Mouse (Mus musculus): ENCODE measurements around the gene Ngrn. TPM values are rescaled to one million over a fixed set of nuclear protein-coding genes. Genes with fewer than 3 reads are reported as not detected.

Ngrn gene
- total and polyA plus RNA-seq, 2 experiments: 16.8 to 29.7 TPM

- Histone ChIP-seq H3K27ac (replicated peaks; ENCODE audit: insufficient read depth, low read depth, low read length) (no peak overlapping the region), H3K4me1 (ENCODE audit: control insufficient read depth, insufficient read depth, low read length) (no peaks in the 10 kb centered on the region), H3K79me2 (ENCODE audit: control insufficient read depth, insufficient read depth, low read length) (no peaks in the 10 kb centered on the region; the same call in 1 of the 2 replicates), H3K27me3 (ENCODE audit: control insufficient read depth, insufficient read depth, low read length) (no peaks in the 10 kb centered on the region), H3K9ac (ENCODE audit: low read depth, low read length) (no peak overlapping the region), H3K4me3 (ENCODE audit: insufficient read depth, low read depth, low read length) (no peak overlapping the region), H3K36me3 (ENCODE audit: control insufficient read depth, insufficient read depth, low read length) (no peaks in the 10 kb centered on the region)
- TF ChIP-seq POLR2A (IDR thresholded peaks at IDR 0.05; ENCODE audit: extremely low read depth, insufficient read depth, low read length) (no peak), CTCF (IDR thresholded peaks at IDR 0.05; ENCODE audit: low read depth, low read length) (no peak)
- 87% methylated on average over 3 of the region's 3 CpGs for WGBS
- no peak for DNase-seq (ENCODE audit: extremely low read depth, low read depth, low spot score)
Measured at GRCm38 (mm10) chr7:80297041-80297440, 36.0 kb downstream of the Ngrn start.

DNA sequence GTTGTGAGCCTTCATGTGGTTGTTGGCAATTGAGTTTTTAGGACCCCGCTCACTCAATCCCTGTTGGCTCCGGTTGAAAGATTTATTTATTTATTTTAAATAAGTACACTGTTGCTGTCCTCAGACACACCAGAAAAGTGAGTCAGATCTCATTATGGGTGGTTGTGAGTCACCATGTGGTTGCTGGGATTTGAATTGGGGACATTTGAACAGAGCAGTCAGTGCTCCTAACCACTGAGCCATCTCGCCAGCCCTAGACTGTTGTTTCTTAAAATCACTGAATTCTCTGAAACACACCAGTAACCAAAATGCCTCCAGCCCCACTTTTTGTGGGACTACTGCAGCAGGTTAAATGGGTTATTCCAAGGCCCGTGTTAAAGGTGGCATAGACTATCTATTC, 37.7 kb downstream of the Ngrn start:
- H3K79me2 ChIP-seq (ENCODE audit: control insufficient read depth, insufficient read depth, low read length): no peaks in the 10 kb centered on the region; the same call in 1 of the 2 replicates
- no peak overlapping the region for H3K9ac ChIP-seq (ENCODE audit: low read depth, low read length)
- no peak overlapping the region for H3K27ac ChIP-seq (replicated peaks; ENCODE audit: insufficient read depth, low read depth, low read length)
- TF ChIP-seq POLR2A (IDR thresholded peaks at IDR 0.05; ENCODE audit: extremely low read depth, insufficient read depth, low read length): no peak
- TF ChIP-seq CTCF (IDR thresholded peaks at IDR 0.05; ENCODE audit: low read depth, low read length): no peak
- WGBS: 98% methylated on average over 4 of the region's 4 CpGs
- H3K27me3 ChIP-seq (ENCODE audit: control insufficient read depth, insufficient read depth, low read length): no peaks in the 10 kb centered on the region
- no peak for DNase-seq (ENCODE audit: extremely low read depth, low read depth, low spot score)
- no peaks in the 10 kb centered on the region for H3K4me1 ChIP-seq (ENCODE audit: control insufficient read depth, insufficient read depth, low read length)
- H3K4me3 ChIP-seq (ENCODE audit: insufficient read depth, low read depth, low read length): no peak overlapping the region
- no peaks in the 10 kb centered on the region for H3K36me3 ChIP-seq (ENCODE audit: control insufficient read depth, insufficient read depth, low read length)

- DNase-seq (ENCODE audit: extremely low read depth, low read depth, low spot score): peak; percentile 7
- Histone ChIP-seq H3K4me1 (ENCODE audit: control insufficient read depth, insufficient read depth, low read length) (no peaks in the 10 kb centered on the region), H3K79me2 (ENCODE audit: control insufficient read depth, insufficient read depth, low read length) (no peaks in the 10 kb centered on the region; the same call in 1 of the 2 replicates), H3K4me3 (ENCODE audit: insufficient read depth, low read depth, low read length) (no peak overlapping the region), H3K36me3 (ENCODE audit: control insufficient read depth, insufficient read depth, low read length) (no peaks in the 10 kb centered on the region), H3K27me3 (ENCODE audit: control insufficient read depth, insufficient read depth, low read length) (no peaks in the 10 kb centered on the region), H3K9ac (ENCODE audit: low read depth, low read length) (no peak overlapping the region), H3K27ac (replicated peaks; ENCODE audit: insufficient read depth, low read depth, low read length) (no peak overlapping the region)
- 19% methylated on average over 3 of the region's 3 CpGs for WGBS
- TF ChIP-seq CTCF (IDR thresholded peaks at IDR 0.05; ENCODE audit: low read depth, low read length) (no peak), POLR2A (IDR thresholded peaks at IDR 0.05; ENCODE audit: extremely low read depth, insufficient read depth, low read length) (no peak)
Measured at GRCm38 (mm10) chr7:80299568-80299967, 38.6 kb downstream of the Ngrn start.

DNA sequence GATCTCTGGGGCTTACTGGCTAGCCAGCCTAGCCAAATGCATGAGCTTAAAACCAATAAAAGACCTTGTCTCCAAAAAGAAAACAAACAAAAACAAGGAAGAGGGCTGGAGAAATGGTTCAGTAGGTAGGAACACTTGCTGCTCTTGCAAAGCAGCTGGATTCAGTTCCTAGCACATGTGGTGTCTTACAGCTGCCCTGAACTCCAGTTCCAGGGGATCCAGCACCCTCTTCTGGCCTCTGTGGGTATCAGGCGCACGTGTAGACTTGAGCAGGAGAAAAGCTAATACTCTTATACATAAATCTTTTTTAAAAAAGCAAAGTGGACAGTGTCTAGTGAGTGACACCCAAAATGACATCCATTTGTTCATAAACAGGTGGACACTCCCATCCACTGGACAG, 40.5 kb downstream of the Ngrn start:
- no peak for DNase-seq (ENCODE audit: extremely low read depth, low read depth, low spot score)
- no peak for TF ChIP-seq CTCF (IDR thresholded peaks at IDR 0.05; ENCODE audit: low read depth, low read length)
- no peak for TF ChIP-seq POLR2A (IDR thresholded peaks at IDR 0.05; ENCODE audit: extremely low read depth, insufficient read depth, low read length)
- Histone ChIP-seq H3K27me3 (ENCODE audit: control insufficient read depth, insufficient read depth, low read length) (no peaks in the 10 kb centered on the region), H3K4me1 (ENCODE audit: control insufficient read depth, insufficient read depth, low read length) (no peaks in the 10 kb centered on the region), H3K9ac (ENCODE audit: low read depth, low read length) (no peak overlapping the region), H3K27ac (replicated peaks; ENCODE audit: insufficient read depth, low read depth, low read length) (no peak overlapping the region), H3K4me3 (ENCODE audit: insufficient read depth, low read depth, low read length) (no peak overlapping the region), H3K79me2 (ENCODE audit: control insufficient read depth, insufficient read depth, low read length) (no peaks in the 10 kb centered on the region; the same call in 1 of the 2 replicates), H3K36me3 (ENCODE audit: control insufficient read depth, insufficient read depth, low read length) (no peaks in the 10 kb centered on the region)
- WGBS: 94% methylated on average over 2 of the region's 2 CpGs

DNA sequence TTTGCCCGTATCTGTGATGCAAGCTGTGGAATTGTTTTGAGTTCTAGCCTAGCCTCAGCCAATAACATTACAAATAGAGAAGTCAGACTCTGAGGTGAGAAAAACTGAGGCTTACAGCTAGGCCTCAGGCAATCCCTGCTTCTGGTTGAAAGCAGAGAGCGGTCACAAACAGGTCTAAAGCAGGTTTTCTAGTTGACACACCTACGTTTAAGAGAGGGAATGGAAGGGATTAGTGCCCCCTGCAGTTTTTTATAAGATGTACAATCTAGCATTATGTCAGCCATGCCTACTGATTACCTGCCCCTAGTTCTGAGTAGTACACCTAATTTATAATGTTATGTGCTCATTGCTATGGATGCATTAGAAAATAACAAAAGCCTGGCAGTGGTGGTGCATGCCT, 46.8 kb downstream of the Ngrn start:
- Histone ChIP-seq H3K27me3 (ENCODE audit: control insufficient read depth, insufficient read depth, low read length) (no peaks in the 10 kb centered on the region), H3K4me1 (ENCODE audit: control insufficient read depth, insufficient read depth, low read length) (no peaks in the 10 kb centered on the region), H3K9ac (ENCODE audit: low read depth, low read length) (no peak overlapping the region), H3K79me2 (ENCODE audit: control insufficient read depth, insufficient read depth, low read length) (no peaks in the 10 kb centered on the region; the same call in 1 of the 2 replicates), H3K4me3 (ENCODE audit: insufficient read depth, low read depth, low read length) (no peak overlapping the region), H3K36me3 (ENCODE audit: control insufficient read depth, insufficient read depth, low read length) (no peaks in the 10 kb centered on the region), H3K27ac (replicated peaks; ENCODE audit: insufficient read depth, low read depth, low read length) (no peak overlapping the region)
- TF ChIP-seq POLR2A (IDR thresholded peaks at IDR 0.05; ENCODE audit: extremely low read depth, insufficient read depth, low read length): no peak
- no peak for TF ChIP-seq CTCF (IDR thresholded peaks at IDR 0.05; ENCODE audit: low read depth, low read length)
- DNase-seq (ENCODE audit: extremely low read depth, low read depth, low spot score): no peak
- WGBS: 80% methylated on average over 3 of the region's 3 CpGs

GRCm38 (mm10) chr7:80310771-80311170, 49.8 kb downstream of the Ngrn start:
- TF ChIP-seq CTCF (IDR thresholded peaks at IDR 0.05; ENCODE audit: low read depth, low read length) (no peak), POLR2A (IDR thresholded peaks at IDR 0.05; ENCODE audit: extremely low read depth, insufficient read depth, low read length) (no peak)
- Histone ChIP-seq H3K4me3 (ENCODE audit: insufficient read depth, low read depth, low read length) (no peak overlapping the region), H3K9ac (ENCODE audit: low read depth, low read length) (no peak overlapping the region), H3K27me3 (ENCODE audit: control insufficient read depth, insufficient read depth, low read length) (no peaks in the 10 kb centered on the region), H3K27ac (replicated peaks; ENCODE audit: insufficient read depth, low read depth, low read length) (no peak overlapping the region), H3K79me2 (ENCODE audit: control insufficient read depth, insufficient read depth, low read length) (no peaks in the 10 kb centered on the region), H3K4me1 (ENCODE audit: control insufficient read depth, insufficient read depth, low read length) (no peaks in the 10 kb centered on the region), H3K36me3 (ENCODE audit: control insufficient read depth, insufficient read depth, low read length) (0 out of 2 replicates have a peak, but pooled peaks cover 2% of the 10 kb centered on the region)
- WGBS: 78% methylated on average over 7 of the region's 7 CpGs
- DNase-seq (ENCODE audit: extremely low read depth, low read depth, low spot score): no peak

Other genes starting within 250 kb of the Ngrn start
- gene Zfp710, start 236.4 kb upstream of the Ngrn start, total RNA-seq (2014; rRNA removed): 5.4 and 5.6 TPM in 2 replicates
- gene Zfp710, start 236.4 kb upstream of the Ngrn start, polyA plus RNA-seq (2012; rRNA removed): 9.7 and 12.7 TPM in 2 replicates
- gene Idh2, start 145.8 kb upstream of the Ngrn start, total RNA-seq (2014; rRNA removed): 177 and 195 TPM in 2 replicates
- 163 and 164 TPM in 2 replicates for gene Idh2, start 145.8 kb upstream of the Ngrn start, polyA plus RNA-seq (2012; rRNA removed)
- 3.7 and 5.4 TPM in 2 replicates for gene Sema4b, start 74.4 kb upstream of the Ngrn start, total RNA-seq (2014; rRNA removed)
- gene Sema4b, start 74.4 kb upstream of the Ngrn start, polyA plus RNA-seq (2012; rRNA removed): 4.0 and 4.4 TPM in 2 replicates
- 51.7 and 62.5 TPM in 2 replicates for gene Cib1, start 28.4 kb upstream of the Ngrn start, total RNA-seq (2014; rRNA removed)
- gene Cib1, start 28.4 kb upstream of the Ngrn start, polyA plus RNA-seq (2012; rRNA removed): 108 and 114 TPM in 2 replicates
- gene Gdpgp1, start 28.4 kb upstream of the Ngrn start, total RNA-seq (2014; rRNA removed): 1.2 and 1.9 TPM in 2 replicates
- 2.1 and 2.2 TPM in 2 replicates for gene Gdpgp1, start 28.4 kb upstream of the Ngrn start, polyA plus RNA-seq (2012; rRNA removed)
- 0.40 and 0.46 TPM in 2 replicates for gene Ttll13, start 14.8 kb upstream of the Ngrn start, total RNA-seq (2014; rRNA removed)
- 0.57 and 0.95 TPM in 2 replicates for gene Ttll13, start 14.8 kb upstream of the Ngrn start, polyA plus RNA-seq (2012; rRNA removed)
- 5.7 and 9.1 TPM in 2 replicates for gene Vps33b, start 8.4 kb downstream of the Ngrn start, total RNA-seq (2014; rRNA removed)
- gene Vps33b, start 8.4 kb downstream of the Ngrn start, polyA plus RNA-seq (2012; rRNA removed): 4.8 and 6.1 TPM in 2 replicates
- gene Prc1, start 33.2 kb downstream of the Ngrn start, total RNA-seq (2014; rRNA removed): 0.74 and 1.5 TPM in 2 replicates
- 0.21 and 0.32 TPM in 2 replicates for gene Prc1, start 33.2 kb downstream of the Ngrn start, polyA plus RNA-seq (2012; rRNA removed)
- 1.2 and 1.5 TPM in 2 replicates for gene Rccd1, start 63.2 kb downstream of the Ngrn start, total RNA-seq (2014; rRNA removed)
- 2.9 and 3.8 TPM in 2 replicates for gene Rccd1, start 63.2 kb downstream of the Ngrn start, polyA plus RNA-seq (2012; rRNA removed)
- gene Unc45a, start 79.8 kb downstream of the Ngrn start, total RNA-seq (2014; rRNA removed): 8.6 and 8.9 TPM in 2 replicates
- gene Unc45a, start 79.8 kb downstream of the Ngrn start, polyA plus RNA-seq (2012; rRNA removed): 19.1 and 21.5 TPM in 2 replicates
- gene Hddc3, start 81.9 kb downstream of the Ngrn start, total RNA-seq (2014; rRNA removed): 6.9 and 8.7 TPM in 2 replicates
- 28.3 and 58.2 TPM in 2 replicates for gene Hddc3, start 81.9 kb downstream of the Ngrn start, polyA plus RNA-seq (2012; rRNA removed)
- 9.3 and 13.2 TPM in 2 replicates for gene Man2a2, start 110.2 kb downstream of the Ngrn start, total RNA-seq (2014; rRNA removed)
- 26.5 and 45.6 TPM in 2 replicates for gene Man2a2, start 110.2 kb downstream of the Ngrn start, polyA plus RNA-seq (2012; rRNA removed)
- gene Fes, start 126.7 kb downstream of the Ngrn start, total RNA-seq (2014; rRNA removed): 4.6 and 9.9 TPM in 2 replicates
- gene Fes, start 126.7 kb downstream of the Ngrn start, polyA plus RNA-seq (2012; rRNA removed): 5.8 and 9.6 TPM in 2 replicates
- 26.5 and 42.6 TPM in 2 replicates for gene Furin, start 144.2 kb downstream of the Ngrn start, total RNA-seq (2014; rRNA removed)
- gene Furin, start 144.2 kb downstream of the Ngrn start, polyA plus RNA-seq (2012; rRNA removed): 152 and 163 TPM in 2 replicates

Measured in liver, adult 2 months (tissue).